Mouse (Mus musculus) erythroblast, embryonic 14.5 days (primary cell): Measurements from ENCODE around the gene Strc.

ENCODE experiments used
- GATA1 ChIP-seq: IDR thresholded peaks from 2 replicates; pipeline ENCODE4 v1.6.1; 2012; ENCODE audit warnings: low read length, inconsistent platforms, mixed read lengths
- TAL1 ChIP-seq: IDR thresholded peaks from 3 replicates; pipeline ENCODE4 v1.6.1; 2012; ENCODE audit warnings: low read length, inconsistent platforms, mixed read lengths

DNA sequence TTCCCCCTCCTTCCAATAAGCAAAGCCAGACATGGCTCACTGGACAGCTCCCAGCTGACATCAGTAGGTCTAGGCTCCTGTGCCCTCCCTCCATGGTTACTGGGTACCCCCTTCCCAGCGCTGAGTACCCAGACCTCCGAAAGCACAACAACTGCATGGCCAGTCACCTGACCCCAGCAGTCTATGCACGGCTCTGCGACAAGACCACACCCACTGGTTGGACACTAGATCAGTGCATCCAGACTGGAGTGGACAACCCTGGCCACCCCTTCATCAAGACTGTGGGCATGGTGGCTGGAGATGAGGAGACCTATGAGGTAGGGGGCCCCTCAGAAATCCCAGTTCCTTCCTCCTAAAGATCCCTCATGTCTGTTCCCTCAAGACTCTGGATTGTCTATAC, 27.5 kb downstream of the Strc start:
- TF ChIP-seq TAL1: no peak
- TF ChIP-seq GATA1: no peak
